Mouse (Mus musculus) cerebellum, adult 9-11 months (tissue): ENCODE results near the gene Esyt3.

Experiments
- DNase-seq: peaks from one replicate; pipeline ENCODE4 v3.0.0; 2022

Gene Esyt3

DNA sequence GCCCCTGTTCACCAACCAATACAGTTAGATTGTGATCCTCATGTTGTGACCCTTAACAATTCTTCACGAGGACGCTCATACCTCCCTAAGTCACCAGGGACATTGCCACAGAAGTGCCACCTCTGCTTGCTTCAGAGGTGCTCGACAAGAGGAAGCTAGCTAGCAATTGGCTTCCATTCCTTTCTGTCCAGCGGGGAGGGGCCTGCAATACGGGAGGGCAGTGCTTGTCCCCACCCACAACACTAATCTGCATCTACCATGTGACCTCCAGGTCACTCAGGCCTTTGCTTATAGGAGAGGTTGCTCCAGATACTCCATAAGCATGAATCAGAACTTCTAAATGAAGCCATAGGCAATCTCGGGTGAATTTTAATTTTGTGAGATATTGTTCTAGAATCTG is 5.0 kb downstream of the Esyt3 start:
- DNase-seq = no peak

- DNase-seq = no peak
Measured at GRCm38 (mm10) chr9:99352964-99353363, 5.4 kb downstream of the Esyt3 start.

GRCm38 (mm10) chr9:99345351-99345792 is 13.0 kb downstream of the Esyt3 start:
- DNase-seq = no peak

DNA sequence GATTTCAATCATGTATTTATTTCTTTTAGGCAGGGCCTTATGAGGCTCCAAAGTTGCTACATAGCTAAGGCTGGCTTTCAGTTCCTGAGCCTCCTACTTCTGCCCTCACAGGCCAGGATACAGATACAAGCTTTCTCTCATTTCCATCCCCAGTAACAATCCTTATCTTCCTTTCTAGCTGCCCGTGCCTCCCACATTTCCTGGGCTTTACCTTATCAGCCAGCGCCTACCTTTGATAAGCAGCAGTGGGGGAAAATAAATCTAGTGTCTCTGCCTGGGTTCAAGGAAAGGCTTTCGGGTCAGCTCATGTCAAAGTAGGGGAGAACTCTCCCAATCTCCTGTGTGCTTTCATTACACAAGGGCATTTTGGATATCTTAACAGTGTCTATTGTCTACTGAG is 16.8 kb downstream of the Esyt3 start:
- DNase-seq = no peak

DNA sequence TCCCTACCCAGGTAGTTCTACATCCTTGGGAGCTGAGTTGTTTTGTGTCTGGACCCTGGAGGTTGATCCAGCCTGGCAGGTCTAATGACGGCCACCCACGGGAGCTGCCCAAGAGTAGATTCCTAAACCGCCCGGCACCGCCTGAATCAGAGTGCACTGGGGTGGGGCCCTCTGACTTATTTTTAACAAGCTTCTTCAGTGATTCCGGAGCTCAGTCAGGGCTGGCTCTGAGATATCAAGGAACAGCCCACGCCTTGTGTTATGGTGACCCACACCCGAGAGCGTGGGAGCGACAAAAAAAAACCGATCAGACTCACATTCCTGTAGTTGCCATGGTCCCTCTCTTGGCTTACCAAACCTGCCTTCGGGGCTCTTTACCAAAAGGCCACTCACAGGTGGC is 18.2 kb downstream of the Esyt3 start:
- no peak for DNase-seq

DNA sequence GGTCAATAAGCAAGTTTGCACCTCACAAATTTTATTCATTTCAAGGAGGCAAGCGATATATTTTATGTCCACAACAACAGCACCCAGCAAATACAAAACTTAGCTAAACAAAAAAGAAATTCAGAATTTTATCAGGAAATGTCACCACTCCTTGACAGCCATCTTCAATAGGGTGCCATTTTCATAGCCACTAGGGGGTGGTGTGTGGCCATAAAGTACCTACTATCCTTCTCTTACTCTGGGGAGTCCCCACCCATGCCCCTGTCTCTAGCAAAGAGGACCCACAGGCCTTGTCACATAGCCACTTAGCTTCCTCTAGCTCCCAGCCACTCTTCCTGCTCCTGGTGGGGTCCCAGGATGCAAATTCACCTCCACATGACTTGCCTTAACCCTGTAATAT is 19.2 kb downstream of the Esyt3 start:
- DNase-seq = no peak

GRCm38 (mm10) chr9:99338293-99338692 is 20.1 kb downstream of the Esyt3 start:
- DNase-seq = no peak

DNA sequence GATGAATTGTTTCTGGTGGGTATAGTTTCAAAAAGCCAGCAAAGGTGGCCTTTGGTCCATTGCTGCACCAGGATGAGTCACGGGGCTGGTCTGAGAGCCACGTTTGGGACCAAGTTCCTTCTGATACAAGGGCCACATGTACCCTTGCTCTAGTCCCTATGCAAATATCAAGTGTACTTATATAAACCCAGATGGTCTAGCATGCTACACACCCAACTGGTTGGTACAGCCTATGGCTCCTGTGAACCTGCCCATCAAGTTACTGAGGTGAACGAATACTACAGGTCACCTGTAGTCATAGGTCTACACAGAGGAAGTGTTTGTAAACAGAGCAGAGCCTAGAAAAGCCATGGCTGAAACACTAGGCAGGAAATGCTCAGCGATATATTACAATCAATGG is 21.8 kb downstream of the Esyt3 start:
- no peak for DNase-seq

- no peak for DNase-seq
Measured at GRCm38 (mm10) chr9:99326881-99327280, 31.5 kb downstream of the Esyt3 start.

- no peak for DNase-seq
Measured at GRCm38 (mm10) chr9:99325961-99326360, 32.4 kb downstream of the Esyt3 start.

GRCm38 (mm10) chr9:99325208-99325929 is 33.0 kb downstream of the Esyt3 start:
- DNase-seq = no peak

DNA sequence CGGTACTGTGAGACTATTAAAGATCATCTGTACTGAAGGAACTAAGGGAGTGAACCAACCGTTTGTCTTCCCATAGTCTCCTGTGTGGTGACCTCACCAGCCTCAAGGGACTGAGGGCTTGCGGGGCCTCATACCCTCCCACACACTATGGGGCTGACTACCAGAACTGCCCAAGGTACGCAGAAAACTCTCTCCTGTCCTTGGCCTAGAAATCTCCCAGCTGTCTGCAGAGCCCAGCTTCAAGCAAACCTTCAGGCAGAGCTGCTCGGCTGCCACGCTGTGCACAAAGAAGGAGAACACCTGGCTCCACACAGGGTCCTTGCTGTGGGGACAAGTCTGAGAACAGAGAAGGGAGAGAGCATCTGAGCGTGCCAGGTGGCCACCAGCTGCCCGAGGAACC is 38.4 kb downstream of the Esyt3 start:
- peak; percentile 23 for DNase-seq

DNA sequence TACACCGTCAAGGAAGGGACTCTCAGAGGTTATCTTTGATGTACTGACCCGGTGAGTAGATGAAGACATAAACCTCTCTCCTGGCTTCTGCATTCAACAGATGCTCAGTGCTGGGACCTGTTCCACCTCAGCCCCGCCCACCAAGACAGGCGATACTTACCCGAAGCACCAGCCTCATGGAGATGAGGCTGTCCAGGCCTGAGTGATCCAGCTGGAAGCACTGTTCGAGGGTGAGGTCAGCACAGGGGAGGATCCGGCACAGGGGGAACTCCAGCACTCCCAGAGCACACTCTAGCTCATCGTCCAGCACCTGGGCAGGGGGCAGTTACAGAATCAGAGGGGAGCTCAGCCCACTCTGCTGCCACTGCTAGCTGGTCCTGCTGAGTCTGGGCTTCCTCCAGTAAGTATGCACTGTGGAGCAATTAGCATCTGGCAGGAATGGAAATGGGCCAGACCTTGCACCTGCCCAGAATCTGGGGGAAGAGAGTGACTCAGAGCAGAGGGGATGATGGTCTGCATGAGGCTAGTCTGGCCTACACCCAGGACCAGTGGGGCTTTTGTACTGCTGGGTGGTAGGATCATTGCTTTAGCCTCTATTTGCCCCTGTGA is 38.9 kb downstream of the Esyt3 start:
- no peak for DNase-seq

- no peak for DNase-seq
Measured at GRCm38 (mm10) chr9:99306226-99306625, 52.1 kb downstream of the Esyt3 start.

DNA sequence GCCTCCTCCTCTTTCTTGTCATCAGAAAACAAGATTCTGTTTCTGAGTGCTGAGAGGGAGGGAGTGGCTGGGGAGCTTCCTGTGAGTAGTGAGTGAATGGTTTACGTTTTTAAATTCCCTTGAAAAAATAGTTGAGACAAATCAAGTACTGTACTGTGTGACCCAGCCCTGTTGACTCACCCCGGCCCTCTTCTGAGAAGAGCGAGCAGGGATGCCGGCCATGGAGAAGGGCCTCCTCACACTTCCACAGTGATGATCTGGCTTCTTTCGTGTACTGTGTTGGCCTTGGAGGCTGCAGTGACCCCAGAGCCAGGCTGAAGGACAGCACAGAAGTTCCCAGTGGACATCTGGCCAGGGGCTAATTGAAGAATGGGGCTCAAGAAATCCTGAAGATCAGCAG is 54.1 kb downstream of the Esyt3 start:
- DNase-seq = no peak
